8 mouse cellular contexts compared by ENCODE assay signal in the genomic region with DNA sequence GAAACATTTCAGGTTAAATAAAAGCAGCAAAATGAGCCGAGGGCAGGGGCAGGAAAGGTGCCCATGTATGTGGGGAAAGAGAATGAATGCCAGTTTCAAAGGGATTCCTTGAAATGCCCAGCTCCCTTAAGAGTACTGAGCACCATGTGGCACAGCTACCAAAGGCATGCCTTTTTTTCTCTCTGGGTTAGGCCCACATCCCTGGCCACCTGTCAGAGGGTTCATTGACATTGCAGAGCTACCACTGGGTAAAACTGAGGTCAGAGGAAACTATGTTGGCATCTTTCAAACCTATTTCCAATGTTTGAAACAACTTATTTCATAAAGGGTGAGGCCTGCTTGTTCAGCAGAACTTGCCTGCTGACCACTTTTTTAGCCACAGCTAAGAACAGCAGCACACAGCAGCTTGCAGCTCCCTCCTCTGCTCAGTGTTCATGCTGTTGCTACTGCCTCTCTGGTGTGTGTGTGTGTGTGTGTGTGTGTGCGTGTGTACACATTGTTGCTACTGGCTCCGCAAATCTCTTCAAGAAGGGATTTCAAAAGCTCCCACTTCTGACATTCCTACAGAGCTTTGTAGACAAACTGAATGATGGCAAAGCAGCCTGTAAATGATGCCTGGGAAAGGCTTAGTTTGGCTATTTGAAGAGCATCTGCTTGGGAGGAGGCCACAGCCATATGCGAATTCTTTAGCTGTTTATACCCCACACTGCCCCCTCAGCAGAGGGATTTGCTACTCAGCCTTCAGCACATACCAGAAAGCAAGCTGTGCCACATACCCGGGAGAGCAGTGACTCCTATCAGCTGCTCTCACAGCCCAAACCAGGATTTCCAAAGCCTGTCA. TPM values are rescaled to one million over a fixed set of nuclear protein-coding genes. Genes with fewer than 3 reads are reported as not detected.
A peak's percentile ranks its signal among the peaks of the same experiment; 100 is the strongest.
DNase-seq lines count a peak whose midpoint lies in the region; ATAC-seq and TF ChIP-seq lines count a peak whose summit lies in the region.

No protein-coding gene starts in this region.

- no peaks in the 10 kb centered on the region for H3K36me3 ChIP-seq in heart, embryonic 14.5 days (ENCODE audit: control insufficient read depth, insufficient read depth, low read length)
- H3K36me3 ChIP-seq in midbrain, embryonic 14.5 days (ENCODE audit: control insufficient read depth, insufficient read depth, low read length): no peaks in the 10 kb centered on the region

- ATAC-seq in heart, embryonic 14.5 days (ENCODE audit: insufficient number of reproducible peaks, insufficient read depth, low FRiP score, low read depth): no peak
- no peak for ATAC-seq in midbrain, embryonic 14.5 days (ENCODE audit: low FRiP score, low TSS enrichment)

- no peaks in the 10 kb centered on the region for H3K9me3 ChIP-seq in heart, embryonic 14.5 days (ENCODE audit: control insufficient read depth, low read length)
- no peaks in the 10 kb centered on the region for H3K9me3 ChIP-seq in midbrain, embryonic 14.5 days (ENCODE audit: control insufficient read depth, low read length)

- no peak for DNase-seq in heart, postnatal 4 days
- DNase-seq in layer of hippocampus, adult 9-11 months: peak; percentile 85
- peak; percentile 59 for DNase-seq in midbrain, embryonic 14.5 days
- no peak for DNase-seq in urinary bladder, postnatal 10 days (ENCODE audit: low spot score)
- no peak for DNase-seq in spleen, postnatal 36 days (ENCODE audit: low spot score in 2 of 2)
- no peak for DNase-seq in cerebellum, postnatal 10 days

- no peak for TF ChIP-seq POLR2A in cortical plate, adult 2 months (IDR thresholded peaks at IDR 0.05; ENCODE audit: extremely low read depth, insufficient read depth, low read length)

- H3K4me2 ChIP-seq in heart, embryonic 14.5 days (ENCODE audit: low read length): no peak overlapping the region
- no peak overlapping the region for H3K4me2 ChIP-seq in midbrain, embryonic 14.5 days (ENCODE audit: low read length)

- no peak overlapping the region for H3K4me3 ChIP-seq in heart, embryonic 14.5 days (ENCODE audit: control insufficient read depth in 1 of 2, insufficient read depth in 1 of 2, low read depth in 1 of 2, low read length in 2 of 2)
- H3K4me3 ChIP-seq in cortical plate, adult 2 months (ENCODE audit: insufficient read depth, low read length): no peak overlapping the region
- no peak overlapping the region for H3K4me3 ChIP-seq in midbrain, embryonic 14.5 days (replicated peaks; ENCODE audit: low read depth, low read length)

- no peaks in the 10 kb centered on the region for H3K27me3 ChIP-seq in heart, embryonic 14.5 days (ENCODE audit: control insufficient read depth, insufficient read depth, low read length)
- no peaks in the 10 kb centered on the region for H3K27me3 ChIP-seq in midbrain, embryonic 14.5 days (ENCODE audit: control insufficient read depth, insufficient read depth, low read length)

- peak overlapping the region; percentile 34 to 73 for H3K27ac ChIP-seq in heart, embryonic 14.5 days (replicated peaks in 1 of 2; ENCODE audit: control insufficient read depth in 1 of 2, insufficient read depth in 1 of 2, low read depth in 2 of 2, low read length in 2 of 2)
- peak overlapping the region; percentile 31; the same call in 1 of the 2 replicates for H3K27ac ChIP-seq in cortical plate, adult 2 months (ENCODE audit: insufficient read depth, low read length)
- peak overlapping the region; percentile 78 for H3K27ac ChIP-seq in midbrain, embryonic 14.5 days (replicated peaks; ENCODE audit: low read depth, low read length)

- WGBS in heart, embryonic 14.5 days: 28% methylated on average over 5 of the region's 5 CpGs
- 44% methylated on average over 5 of the region's 5 CpGs for WGBS in midbrain, embryonic 14.5 days

- peaks cover 30 to 86% of the 10 kb centered on the region in 2 experiments for H3K4me1 ChIP-seq in heart, embryonic 14.5 days (ENCODE audit: control insufficient read depth in 2 of 2, insufficient read depth in 2 of 2, low read length in 2 of 2)
- peaks cover 13% of the 10 kb centered on the region for H3K4me1 ChIP-seq in cortical plate, adult 2 months (ENCODE audit: control insufficient read depth, insufficient read depth, low read length)
- H3K4me1 ChIP-seq in midbrain, embryonic 14.5 days (ENCODE audit: control insufficient read depth, insufficient read depth, low read length): peaks cover 23% of the 10 kb centered on the region

- H3K9ac ChIP-seq in heart, embryonic 14.5 days (ENCODE audit: low read length): peak overlapping the region; percentile 31; the same call in 1 of the 2 replicates
- H3K9ac ChIP-seq in midbrain, embryonic 14.5 days (replicated peaks; ENCODE audit: low read length): no peak overlapping the region

- no peak for TF ChIP-seq CTCF in cortical plate, adult 2 months (IDR thresholded peaks at IDR 0.05; ENCODE audit: extremely low read depth, insufficient read depth, low read length)

RNA-seq across cellular contexts. Expression of a gene that starts 59.4 kb away (rescaled TPM):
- 23.2 and 26.5 TPM in 2 replicates for polyA plus RNA-seq in heart, embryonic 14.5 days (2014; fragmentation: Nextera tagmentation; extraction: Ambion mirVana)
- total RNA-seq in heart, postnatal 4 days (2021): 10 to 100 TPM; 28.9 to 32.2 TPM
- polyA plus RNA-seq in cortical plate, adult 2 months (2012; rRNA removed): 27.7 and 28.5 TPM in 2 replicates
- polyA plus RNA-seq in midbrain, embryonic 14.5 days (2014; fragmentation: Nextera tagmentation; extraction: Ambion mirVana): 28.9 and 32.1 TPM in 2 replicates

Comparison
In these comparisons a context has a peak if more than half of its experiments do, and no peak if none do; other contexts are left out.
1. DNase-seq: peak in layer of hippocampus, adult 9-11 months (single experiment) and midbrain, embryonic 14.5 days (single experiment); none in heart, postnatal 4 days (single experiment), urinary bladder, postnatal 10 days (single experiment), spleen, postnatal 36 days (0 of 2) and cerebellum, postnatal 10 days (0 of 2).
2. Peak in every context shown above with its lines, with median percentiles within 50 percentile points of each other: H3K27ac ChIP-seq.